Mouse (Mus musculus) heart, adult 2 months (tissue): ENCODE data around the gene Ifitm2. TPM values are rescaled to one million over a fixed set of nuclear protein-coding genes. Genes with fewer than 3 reads are reported as not detected.

Experiments used
- DNase-seq, 2 experiments: peaks; one replicate each; pipeline ENCODE4 v3.0.0; 2021
- H3K27ac ChIP-seq: fragments of 200-600 bp; 2 replicates; pipeline ENCODE4 v1.8.1; 2022
- H3K27me3 ChIP-seq: fragments of 200-500 bp; 2 replicates; pipeline ENCODE4 v1.6.1; 2012; ENCODE audit warnings: mild to moderate bottlenecking, low read length, inconsistent platforms, mixed read lengths; ENCODE audit not compliant: control insufficient read depth, insufficient read depth
- H3K36me3 ChIP-seq: fragments of 200-500 bp; 2 replicates; pipeline ENCODE4 v1.6.1; 2012; ENCODE audit warnings: low read length, inconsistent platforms; ENCODE audit not compliant: control insufficient read depth, insufficient read depth
- H3K4me1 ChIP-seq: fragments of 200-500 bp; 2 replicates; pipeline ENCODE4 v1.6.1; 2011; ENCODE audit warnings: low read length; ENCODE audit not compliant: control insufficient read depth, insufficient read depth
- H3K4me3 ChIP-seq: fragments of 200-600 bp; 2 replicates; pipeline ENCODE4 v1.8.1; 2022
- H3K79me2 ChIP-seq: fragments of 200-500 bp; replicated peaks from 2 replicates; pipeline ENCODE4 v1.6.1; 2012; ENCODE audit warnings: mild to moderate bottlenecking, inconsistent platforms, low read length, moderate library complexity, mixed read lengths; ENCODE audit not compliant: control insufficient read depth, insufficient read depth
- H3K9ac ChIP-seq: fragments of 200-500 bp; 2 replicates; pipeline ENCODE4 v1.6.1; 2012; ENCODE audit warnings: low read depth, mild to moderate bottlenecking, control low read depth, inconsistent platforms, low read length, mixed read lengths
- CTCF ChIP-seq: fragments of 200-600 bp; IDR thresholded peaks from 2 replicates; pipeline ENCODE4 v1.8.1; 2022; ENCODE audit warnings: antibody characterized with exemption, mild to moderate bottlenecking, moderate library complexity
- EP300 ChIP-seq: fragments of 200-500 bp; IDR thresholded peaks from 2 replicates; pipeline ENCODE4 v1.6.1; 2011; ENCODE audit warnings: low read depth, low read length, control low read depth; ENCODE audit not compliant: insufficient read depth
- POLR2A ChIP-seq: fragments of 200-500 bp; IDR thresholded peaks from 2 replicates; pipeline ENCODE4 v1.6.1; 2011; ENCODE audit warnings: mild to moderate bottlenecking, low read depth, low read length, control low read depth; ENCODE audit not compliant: insufficient read depth
- WGBS: fragments of 180-500 bp; shearing (Covaris S2); methylation state at CpG from one replicate; pipeline ENCODE4 v1.1.7; 2018; 5-methylcytosine and 5-hydroxymethylcytosine counted together
- intact Hi-C: fragments of 180-260 bp; cut with DNase I; formaldehyde crosslinking; loops from one replicate; pipeline ENCODE4 v1.15.1; 2025
- polyA plus RNA-seq: library from polyadenylated mRNA; depleted of rRNA; stranded (reverse); fragments of >200 nt; gene quantifications from 2 replicates; pipeline ENCODE4 v1.2.3, GENCODE M21; 2012
- total RNA-seq, 2 experiments: library from RNA; stranded (reverse); gene quantifications; 2 replicates each; pipeline ENCODE4 v1.2.3; 2021

The Ifitm2 gene
- total and polyA plus RNA-seq, 3 experiments, result 107 to 368 (median 113) TPM

GRCm38 (mm10) chr7:140960026-140960425 lies 4.2 kb upstream of the Ifitm2 start:
- DNase-seq, result no peak
- intact Hi-C loops, result no loop called here
- H3K27me3 ChIP-seq, result no peaks in the 10 kb centered on the region
- peak overlapping the region; percentile 55; the same call in 1 of the 2 replicates for H3K27ac ChIP-seq
- H3K79me2 ChIP-seq, result no peaks in the 10 kb centered on the region
- TF ChIP-seq EP300 (no peak), POLR2A (no peak), CTCF (no peak)
- no peak overlapping the region for H3K4me3 ChIP-seq
- H3K36me3 ChIP-seq, result peaks cover 3% of the 10 kb centered on the region; the same call in 1 of the 2 replicates
- 80% methylated on average over 5 of the region's 5 CpGs for WGBS
- H3K4me1 ChIP-seq, result peaks cover 12% of the 10 kb centered on the region
- no peak overlapping the region for H3K9ac ChIP-seq

- 15% methylated on average over 9 of the region's 9 CpGs for WGBS
- TF ChIP-seq EP300, result no peak
- peak; percentile 76 for TF ChIP-seq CTCF
These were observed 3.6 kb upstream of the Ifitm2 start for GRCm38 (mm10) chr7:140959181-140959901.

GRCm38 (mm10) chr7:140956556-140956869 lies 726 bp upstream of the Ifitm2 start:
- no peak for DNase-seq
- Histone ChIP-seq H3K4me1 (peaks cover 24% of the 10 kb centered on the region), H3K9ac (peak overlapping the region; percentile 29; the same call in 1 of the 2 replicates), H3K27me3 (no peaks in the 10 kb centered on the region), H3K27ac (peak overlapping the region; percentile 95), H3K79me2 (no peaks in the 10 kb centered on the region), H3K4me3 (no peak overlapping the region), H3K36me3 (peaks cover 3% of the 10 kb centered on the region; the same call in 1 of the 2 replicates)
- peak; percentile 48 for TF ChIP-seq POLR2A
- TF ChIP-seq CTCF, result no peak
- intact Hi-C loops, result loop anchor here (5.0 kb wide), 1 partner anchor 49 kb away; no protein-coding TSS in a partner anchor
- 38% methylated on average over 6 of the region's 6 CpGs for WGBS

More at GRCm38 (mm10) chr7:140959181-140959901, 3.6 kb upstream of the Ifitm2 start:
- H3K9ac ChIP-seq, result peak overlapping the region; percentile 58
- H3K79me2 ChIP-seq, result no peaks in the 10 kb centered on the region
- peaks cover 12% of the 10 kb centered on the region for H3K4me1 ChIP-seq
- H3K36me3 ChIP-seq, result peaks cover 3% of the 10 kb centered on the region; the same call in 1 of the 2 replicates
- peak overlapping the region; percentile 55 for H3K27ac ChIP-seq
- intact Hi-C loops, result loop anchor here (1.0 to 5.0 kb wide), 4 partner anchors 50 to 215 kb away; no protein-coding TSS in a partner anchor
- peak; percentile 61 to 73 for DNase-seq
- no peaks in the 10 kb centered on the region for H3K27me3 ChIP-seq
- no peak overlapping the region for H3K4me3 ChIP-seq

- TF ChIP-seq POLR2A, result no peak
- no peak for TF ChIP-seq EP300
- TF ChIP-seq CTCF, result no peak
- peak overlapping the region; percentile 67 for H3K9ac ChIP-seq
- H3K4me3 ChIP-seq, result peak overlapping the region; percentile 69
- H3K27ac ChIP-seq, result peak overlapping the region; percentile 95
- H3K27me3 ChIP-seq, result no peaks in the 10 kb centered on the region
- no peak for DNase-seq
- no peaks in the 10 kb centered on the region for H3K79me2 ChIP-seq
- 13% methylated on average over 17 of the region's 17 CpGs for WGBS
- H3K36me3 ChIP-seq, result peaks cover 3% of the 10 kb centered on the region; the same call in 1 of the 2 replicates
- intact Hi-C loops, result loop anchor here (5.0 kb wide), 1 partner anchor 48 kb away; no protein-coding TSS in a partner anchor
- peaks cover 34% of the 10 kb centered on the region for H3K4me1 ChIP-seq
These were observed 445 bp downstream of the Ifitm2 start for GRCm38 (mm10) chr7:140955342-140955741.

GRCm38 (mm10) chr7:140954733-140955071 lies 1.1 kb downstream of the Ifitm2 start:
- no peaks in the 10 kb centered on the region for H3K27me3 ChIP-seq
- H3K27ac ChIP-seq, result peak overlapping the region; percentile 95
- 0 out of 2 replicates have a peak, but pooled peaks cover 2% of the 10 kb centered on the region for H3K79me2 ChIP-seq
- 17% methylated on average over 9 of the region's 9 CpGs for WGBS
- no peak for TF ChIP-seq CTCF
- no peak for TF ChIP-seq POLR2A
- no peak for TF ChIP-seq EP300
- H3K9ac ChIP-seq, result peak overlapping the region; percentile 67
- H3K4me3 ChIP-seq, result peak overlapping the region; percentile 69
- H3K4me1 ChIP-seq, result peaks cover 39% of the 10 kb centered on the region
- peak in 1 of 2 experiments; percentile 46 for DNase-seq
- peaks cover 3% of the 10 kb centered on the region; the same call in 1 of the 2 replicates for H3K36me3 ChIP-seq
- intact Hi-C loops, result loop anchor here (5.0 kb wide), 1 partner anchor 47 kb away; no protein-coding TSS in a partner anchor
